Mouse (Mus musculus): ENCODE measurements around the gene Man2a1. TPM values are rescaled to one million over a fixed set of nuclear protein-coding genes. Genes with fewer than 3 reads are reported as not detected.

Man2a1 gene
- polyA plus RNA-seq, 1 experiment from 2014 or later: 4.1 TPM

Other genes starting within 250 kb of the Man2a1 start
- gene 4930583I09Rik, start 235.3 kb downstream of the Man2a1 start, polyA plus RNA-seq (2016; fragmentation: Nextera tagmentation; extraction: Ambion mirVana): not detected in 2 replicates